Mouse (Mus musculus) megakaryocyte-erythroid progenitor cell, adult 5-6 weeks (primary cell): ENCODE results near the gene Gm16253. TPM values are rescaled to one million over a fixed set of nuclear protein-coding genes. Genes with fewer than 3 reads are reported as not detected.
A peak's percentile ranks its signal among the peaks of the same experiment; 100 is the strongest.
"Not testable (repeated sequence)": the region's sequence is repeated elsewhere in the genome, so short reads cannot be mapped to it uniquely, and the experiment has no call there.

Experiments
- ATAC-seq: replicated peaks from 2 replicates; pipeline ENCODE4 v1.8.0; 2016; ENCODE audit warnings: mild to moderate bottlenecking, inconsistent platforms; ENCODE audit not compliant: severe bottlenecking, poor library complexity, low FRiP score, low TSS enrichment
- total RNA-seq, 2 experiments: library from RNA; stranded (forward) in 1 of 2; stranded (reverse) in 1 of 2; fragments of 200-1000, 215-1000 nt in 1 of 2; fragments of >200 nt in 1 of 2; fragmentation: Nextera tagmentation in 1 of 2; gene quantifications; 2 replicates each; pipeline ENCODE4 v1.2.3; 2014 to 2017

Gene Gm16253
- total RNA-seq, 2 experiments from 2014 or later: not detected

GRCm38 (mm10) chr3:96595661-96596060 is 18.9 kb downstream of the Gm16253 start:
- ATAC-seq: no peak

GRCm38 (mm10) chr3:96596228-96596707 is 19.5 kb downstream of the Gm16253 start, which contains the start of gene Ankrd34a:
Ankrd34a (plus strand) TSS chr3:96596636.
- no peak for ATAC-seq

- no peak for ATAC-seq
These were observed 20.1 kb downstream of the Gm16253 start for GRCm38 (mm10) chr3:96596855-96597254.

- ATAC-seq: no peak
These were observed 20.7 kb downstream of the Gm16253 start for GRCm38 (mm10) chr3:96597435-96597891.

GRCm38 (mm10) chr3:96598156-96599068 is 21.6 kb downstream of the Gm16253 start:
- no peak for ATAC-seq

DNA sequence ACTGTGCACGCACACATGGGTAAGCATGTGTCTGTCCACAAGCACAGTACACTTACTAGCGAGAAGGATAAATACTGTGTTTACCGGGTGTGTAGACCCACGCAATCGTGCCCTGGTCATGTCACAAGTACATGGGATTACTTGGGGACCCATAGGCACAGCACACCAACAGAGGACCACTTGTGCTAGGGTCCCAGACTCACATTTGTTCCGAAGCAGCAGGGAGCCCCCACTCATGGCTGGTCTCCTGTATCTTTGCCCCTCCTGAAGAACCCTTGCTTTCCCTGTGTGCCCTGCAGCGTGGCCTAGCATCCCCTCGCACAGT is 22.2 kb downstream of the Gm16253 start:
- no peak for ATAC-seq

DNA sequence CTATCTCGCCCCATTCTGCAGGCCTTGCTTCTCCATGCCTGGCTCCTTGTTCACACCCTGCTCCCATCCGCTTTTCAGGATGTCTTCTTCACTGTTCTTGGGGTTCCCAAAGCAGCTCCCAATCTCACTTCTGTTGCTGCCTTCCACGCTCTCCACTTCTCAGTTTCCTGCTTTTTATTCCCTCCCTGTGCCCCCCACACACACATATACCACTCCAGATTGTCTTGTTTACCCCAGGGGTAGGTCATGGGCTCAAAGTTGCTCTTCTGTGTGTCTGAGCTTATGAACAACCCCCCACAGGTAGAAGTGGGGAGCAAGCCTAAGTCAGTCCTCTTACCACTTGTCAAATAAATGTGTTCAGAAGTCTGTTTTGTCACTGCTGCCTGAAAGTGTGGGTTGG is 22.6 kb downstream of the Gm16253 start:
- ATAC-seq: no peak

- peak; percentile 97 for ATAC-seq
These were observed 24.0 kb downstream of the Gm16253 start, which contains the start of gene Lix1l for GRCm38 (mm10) chr3:96600639-96601250. Lix1l (plus strand) TSS chr3:96601149.

GRCm38 (mm10) chr3:96601251-96601787 is 24.5 kb downstream of the Gm16253 start:
- ATAC-seq: no peak

- no peak for ATAC-seq
These were observed 25.3 kb downstream of the Gm16253 start for GRCm38 (mm10) chr3:96601941-96602703.

DNA sequence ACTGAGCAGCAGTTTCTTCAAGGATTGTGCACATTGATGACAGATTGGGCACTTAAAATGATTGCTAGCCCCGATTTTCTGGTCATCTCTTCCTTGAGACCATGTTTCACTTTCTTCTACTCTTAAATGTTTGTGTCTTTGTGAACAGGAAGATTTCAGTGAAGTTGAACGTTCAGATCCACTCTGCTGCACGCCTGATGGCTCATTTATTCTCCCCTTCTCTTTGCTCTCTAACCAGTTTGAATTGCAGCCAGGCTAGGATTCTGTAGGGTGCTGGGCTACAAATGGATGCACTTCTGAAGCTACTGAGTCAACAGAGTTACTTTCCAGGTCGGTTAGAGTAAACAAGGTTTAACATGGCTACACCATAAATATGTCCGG is 25.9 kb downstream of the Gm16253 start:
- ATAC-seq: no peak

- no peak for ATAC-seq
These were observed 26.5 kb downstream of the Gm16253 start for GRCm38 (mm10) chr3:96603311-96603710.

DNA sequence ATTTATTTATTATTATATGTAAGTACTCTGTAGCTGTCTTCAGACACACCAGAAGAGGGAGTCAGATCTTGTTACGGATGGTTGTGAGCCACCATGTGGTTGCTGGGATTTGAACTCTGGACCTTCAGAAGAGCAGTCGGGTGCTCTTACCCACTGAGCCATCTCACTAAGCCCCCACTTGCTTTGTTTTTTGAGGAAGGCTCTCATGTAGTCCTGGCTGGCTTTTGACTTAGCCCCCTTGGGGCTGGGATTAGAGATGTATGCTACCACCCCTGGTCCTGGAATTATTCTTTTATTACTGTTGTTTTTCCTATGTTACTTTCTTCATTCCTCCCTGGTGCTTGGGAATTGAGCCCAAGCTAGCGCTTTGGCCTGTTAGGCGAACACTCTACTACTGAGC is 29.2 kb downstream of the Gm16253 start:
- ATAC-seq: not testable (repeated sequence)

DNA sequence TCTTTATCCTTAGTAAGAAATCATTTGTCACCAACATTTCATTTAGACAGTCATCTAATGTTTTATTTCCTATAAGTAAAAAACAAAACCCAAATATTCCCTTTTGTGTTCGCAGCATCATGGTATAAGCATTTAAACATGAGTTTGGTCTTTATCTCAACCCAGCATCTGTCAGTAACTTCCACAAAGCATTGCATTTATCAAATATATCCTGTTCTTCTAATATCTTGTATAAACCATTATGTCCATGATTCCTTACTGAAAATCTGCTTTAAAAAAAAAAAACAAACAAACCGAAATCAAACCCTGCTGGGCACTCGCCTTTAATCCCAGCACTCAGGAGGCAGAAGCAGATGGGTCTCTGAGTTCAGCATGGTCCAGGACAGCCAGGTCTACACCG is 29.8 kb downstream of the Gm16253 start:
- no peak for ATAC-seq

DNA sequence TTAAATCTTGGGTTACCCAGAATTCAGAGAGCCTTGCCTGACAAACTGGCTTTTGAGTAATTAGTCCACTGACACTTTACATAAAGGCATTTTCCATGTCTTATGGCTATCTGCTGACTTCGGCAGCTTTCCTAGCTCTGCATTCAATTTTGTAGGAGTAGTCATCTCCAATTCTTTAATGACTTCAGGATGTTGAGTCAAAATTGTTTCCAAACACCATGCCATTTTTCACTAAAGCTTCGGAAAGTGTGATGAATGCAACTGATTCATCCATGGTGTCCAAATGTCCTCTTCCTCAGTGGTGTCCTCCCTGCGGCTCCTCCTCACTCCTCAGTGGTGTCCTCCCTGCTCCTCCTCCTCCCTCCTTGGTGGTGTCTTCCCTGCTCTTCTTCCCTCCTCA is 41.2 kb downstream of the Gm16253 start:
- no peak for ATAC-seq

- no peak for ATAC-seq
These were observed 46.4 kb downstream of the Gm16253 start for GRCm38 (mm10) chr3:96623201-96623600.

- ATAC-seq: peak; percentile 95
These were observed 53.2 kb downstream of the Gm16253 start, which contains the start of gene Rbm8a for GRCm38 (mm10) chr3:96629729-96630600. Rbm8a (plus strand) TSS chr3:96629933.
